Mouse (Mus musculus) macrophage (primary cell): ENCODE data around the gene Selp. TPM values are rescaled to one million over a fixed set of nuclear protein-coding genes. Genes with fewer than 3 reads are reported as not detected.
A peak's percentile ranks its signal among the peaks of the same experiment; 100 is the strongest.

Experiments
- H3K27ac ChIP-seq: fragments of 350-480 bp; formaldehyde crosslinking; 2 replicates; pipeline ENCODE4 v1.9.0; 2021
- H3K36me3 ChIP-seq: fragments of 350-480 bp; formaldehyde crosslinking; 2 replicates; pipeline ENCODE4 v1.9.0; 2021; ENCODE audit errors: inconsistent target
- H3K4me3 ChIP-seq: fragments of 350-480 bp; formaldehyde crosslinking; 2 replicates; pipeline ENCODE4 v1.9.0; 2021; ENCODE audit errors: inconsistent target
- H3K79me2 ChIP-seq: fragments of 350-480 bp; formaldehyde crosslinking; 2 replicates; pipeline ENCODE4 v1.9.0; 2021; ENCODE audit errors: inconsistent target
- whole genome bisulfite sequencing: methylation state at CpG from one replicate; pipeline ENCODE4 v1.1.7; 2026; ENCODE audit warnings: inconsistent platforms; ENCODE audit not compliant: missing documents; 5-methylcytosine and 5-hydroxymethylcytosine counted together
- polyA plus RNA-seq: library from polyadenylated mRNA; stranded (reverse); fragments of 250-400 nt; gene quantifications from 3 replicates; pipeline ENCODE4 v1.2.4, GENCODE M21; 2018; ENCODE audit warnings: inconsistent platforms
- total RNA-seq, 78 experiments: library from RNA; depleted of rRNA; stranded (reverse); fragments of 250-400 nt; gene quantifications; 1 replicate in 9 of 78; 2 replicates in 24 of 78; 3 replicates in 43 of 78; 4 replicates in 2 of 78; pipeline ENCODE4 v1.2.4; 2018; ENCODE audit warnings: inconsistent platforms in 56 of 78

The Selp gene
- total RNA-seq (2018; cell fraction: chromatin; rRNA removed), result 10 to 100 TPM in 1 of 26 experiments, 1 to 10 TPM in 4, under 1 TPM in 4, not detected in 17; 0.25 to 10.2 (median 1.3) TPM
- total RNA-seq (2018; cell fraction: cytosol; rRNA removed), result 1 to 10 TPM in 1 of 26 experiments, under 1 TPM in 24, not detected in 1; 0.03 to 3.7 (median 0.18) TPM
- total RNA-seq (2018; cell fraction: nucleus; rRNA removed), result 1 to 10 TPM in 7 of 26 experiments, under 1 TPM in 14, not detected in 5; 0.15 to 8.5 (median 0.40) TPM
- polyA plus RNA-seq, result 0.11 to 0.69 TPM (median 0.25 TPM) in 3 replicates

DNA sequence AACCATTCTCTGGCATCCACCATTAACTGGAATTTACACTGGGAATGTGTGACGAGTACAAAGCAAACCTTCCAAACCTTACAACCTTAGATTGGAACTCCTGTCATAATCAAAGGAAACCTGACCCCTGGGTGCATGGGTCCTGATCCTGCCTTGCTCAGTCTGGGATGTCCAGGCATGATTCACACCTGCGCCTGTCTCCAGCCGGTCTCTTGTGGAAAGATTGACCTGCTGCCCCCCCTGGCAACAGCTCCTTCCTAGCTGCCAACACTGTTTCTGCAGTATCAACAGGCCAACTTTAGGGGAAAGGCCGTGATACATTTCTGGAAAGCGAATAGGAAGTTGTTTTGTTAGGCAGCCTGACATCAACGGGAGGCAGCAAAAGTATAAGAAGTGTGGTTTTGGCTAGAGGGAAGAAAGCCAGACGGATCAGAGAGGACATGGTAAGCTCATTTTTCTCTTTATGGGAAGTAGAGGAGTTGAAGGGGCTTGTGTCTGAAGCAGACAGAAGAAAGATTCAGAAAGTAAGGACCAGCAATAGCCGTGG is at the start of gene Selp:
Selp (plus strand) TSS at position 318 of the 547 bp plus-strand sequence.
- no peaks in the 10 kb centered on the region for H3K79me2 ChIP-seq
- H3K4me3 ChIP-seq, result no peak within 1 kb of the TSS
- no peak within 1 kb of the TSS for H3K27ac ChIP-seq
- 40% methylated on average over 8 of the region's 8 CpGs for WGBS
- H3K36me3 ChIP-seq, result no peaks in the 10 kb centered on the region

DNA sequence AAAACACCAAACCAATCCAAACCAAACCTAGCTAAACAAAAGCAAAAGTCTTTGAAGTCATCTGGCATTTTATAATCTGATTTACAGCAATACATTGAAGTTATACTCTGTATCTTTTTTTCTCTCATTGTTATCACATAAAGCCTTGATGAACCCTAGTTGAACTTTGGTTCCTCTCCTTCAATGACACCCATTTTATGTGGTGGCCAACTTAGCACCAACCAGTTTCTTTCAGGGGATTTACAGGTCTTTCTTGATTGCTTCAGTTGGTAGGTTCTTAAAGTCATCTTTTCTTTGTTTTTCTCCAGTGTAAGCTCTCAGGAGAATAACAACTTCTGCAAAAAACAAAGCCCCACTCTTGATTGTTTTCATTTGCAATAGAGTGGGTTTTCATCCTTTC is 45.8 kb upstream of the Selp start:
- Histone ChIP-seq H3K4me3 (no peak overlapping the region), H3K27ac (no peak overlapping the region), H3K36me3 (no peaks in the 10 kb centered on the region), H3K79me2 (no peaks in the 10 kb centered on the region)

DNA sequence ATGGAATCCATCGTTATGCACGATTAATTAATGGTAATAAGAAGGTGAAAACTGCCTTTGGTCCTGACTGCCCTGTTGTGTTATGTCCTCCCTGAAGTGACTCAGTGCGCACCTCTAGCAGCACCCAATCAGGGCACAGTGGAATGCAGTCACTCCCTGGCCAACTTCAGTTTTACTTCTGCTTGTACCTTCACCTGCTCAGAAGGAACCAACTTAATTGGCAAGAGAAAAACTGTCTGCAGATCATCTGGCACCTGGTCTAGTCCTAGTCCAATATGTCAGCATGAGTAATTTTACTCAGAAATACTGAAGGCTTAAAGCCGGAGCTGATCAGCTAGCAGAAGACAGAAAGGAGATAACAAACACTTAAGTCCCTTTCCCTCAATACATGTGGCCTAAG is 44.6 kb upstream of the Selp start:
- no peak overlapping the region for H3K4me3 ChIP-seq
- no peaks in the 10 kb centered on the region for H3K36me3 ChIP-seq
- H3K27ac ChIP-seq, result no peak overlapping the region
- H3K79me2 ChIP-seq, result no peaks in the 10 kb centered on the region
- WGBS, result 96% methylated on average over 4 of the region's 4 CpGs

DNA sequence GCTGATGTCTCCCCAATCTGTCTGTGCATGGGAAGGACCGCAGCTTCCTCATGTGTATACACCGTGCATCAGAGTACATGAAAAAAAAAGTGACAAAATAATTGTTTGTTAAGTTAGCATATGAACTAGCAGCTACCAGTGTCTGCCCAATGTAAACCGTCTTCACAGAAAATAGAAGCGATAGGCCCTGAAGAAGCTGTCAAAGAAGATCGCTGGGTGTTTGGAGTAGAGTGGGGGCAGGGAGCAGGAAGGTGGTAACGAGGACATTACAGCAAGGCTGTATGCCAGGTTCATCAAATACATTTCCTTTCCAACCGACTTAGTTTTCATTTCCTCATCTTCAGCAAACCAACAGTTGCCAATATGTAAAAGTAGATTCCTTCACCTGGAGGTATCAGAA is 44.0 kb upstream of the Selp start:
- no peaks in the 10 kb centered on the region for H3K36me3 ChIP-seq
- H3K79me2 ChIP-seq, result no peaks in the 10 kb centered on the region
- no peak overlapping the region for H3K4me3 ChIP-seq
- no peak overlapping the region for H3K27ac ChIP-seq
- WGBS, result 20% methylated on average over 7 of the region's 7 CpGs

DNA sequence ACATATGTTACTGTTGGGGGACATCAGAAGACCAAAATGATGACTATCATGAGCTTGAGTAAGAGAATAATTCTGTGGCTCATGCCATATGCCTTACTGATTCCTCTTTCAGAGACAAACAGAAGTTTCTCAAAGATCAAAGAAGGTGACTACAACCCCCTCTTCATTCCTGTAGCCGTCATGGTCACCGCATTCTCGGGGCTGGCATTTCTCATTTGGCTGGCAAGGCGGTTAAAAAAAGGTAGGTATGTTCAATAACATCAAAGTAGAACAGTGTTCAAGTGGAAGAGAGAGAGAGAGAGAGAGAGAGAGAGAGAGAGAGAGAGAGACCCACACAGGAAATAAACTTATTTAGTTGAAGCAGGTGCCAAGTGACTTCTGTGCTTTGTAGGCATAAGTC is 43.1 kb upstream of the Selp start:
- Histone ChIP-seq H3K36me3 (no peaks in the 10 kb centered on the region), H3K79me2 (no peaks in the 10 kb centered on the region), H3K4me3 (no peak overlapping the region), H3K27ac (no peak overlapping the region)
- WGBS, result 94% methylated on average over 4 of the region's 4 CpGs

DNA sequence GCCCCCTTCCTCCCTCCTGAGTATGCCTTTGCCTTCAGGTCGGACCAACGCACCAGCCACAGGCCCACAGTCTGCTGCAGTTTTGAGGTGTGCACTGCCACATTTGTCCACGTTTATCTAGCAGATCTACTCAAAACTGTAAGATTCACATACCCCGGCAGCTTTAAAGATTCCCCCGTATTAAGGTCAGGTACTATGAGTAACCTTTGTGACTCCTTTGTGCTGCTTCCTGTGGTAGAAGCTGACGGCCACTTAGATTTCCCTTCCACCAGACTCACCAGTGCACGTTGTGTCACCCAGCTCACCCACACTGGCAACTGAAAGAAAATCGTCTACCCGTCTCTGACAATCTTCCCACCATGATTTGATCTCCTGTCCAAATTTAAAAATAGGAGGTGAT is 42.0 kb upstream of the Selp start:
- Histone ChIP-seq H3K4me3 (no peak overlapping the region), H3K79me2 (no peaks in the 10 kb centered on the region), H3K27ac (no peak overlapping the region), H3K36me3 (no peaks in the 10 kb centered on the region)
- 67% methylated on average over 9 of the region's 9 CpGs for WGBS

DNA sequence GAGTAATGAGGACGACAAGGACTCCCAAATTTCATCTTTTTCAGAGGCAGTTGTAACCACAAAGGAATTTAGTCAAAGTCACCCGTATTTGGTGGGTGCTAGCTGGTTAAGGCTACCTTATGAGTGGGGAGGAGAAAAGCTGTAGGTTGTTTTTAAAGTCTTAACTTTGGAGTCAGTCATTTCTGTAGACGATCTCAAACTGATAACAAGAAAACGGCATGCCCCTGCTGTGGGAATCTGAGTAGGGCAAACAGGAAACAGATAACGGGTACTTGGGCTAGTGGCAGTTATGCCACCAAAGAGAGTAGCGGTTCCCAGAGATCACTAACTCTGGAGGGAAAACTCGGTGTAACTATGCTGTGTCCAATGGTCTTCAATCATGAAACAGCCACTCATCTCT is 41.3 kb upstream of the Selp start:
- Histone ChIP-seq H3K36me3 (no peaks in the 10 kb centered on the region), H3K27ac (no peak overlapping the region), H3K79me2 (no peaks in the 10 kb centered on the region), H3K4me3 (no peak overlapping the region)
- WGBS, result 24% methylated on average over 7 of the region's 7 CpGs

DNA sequence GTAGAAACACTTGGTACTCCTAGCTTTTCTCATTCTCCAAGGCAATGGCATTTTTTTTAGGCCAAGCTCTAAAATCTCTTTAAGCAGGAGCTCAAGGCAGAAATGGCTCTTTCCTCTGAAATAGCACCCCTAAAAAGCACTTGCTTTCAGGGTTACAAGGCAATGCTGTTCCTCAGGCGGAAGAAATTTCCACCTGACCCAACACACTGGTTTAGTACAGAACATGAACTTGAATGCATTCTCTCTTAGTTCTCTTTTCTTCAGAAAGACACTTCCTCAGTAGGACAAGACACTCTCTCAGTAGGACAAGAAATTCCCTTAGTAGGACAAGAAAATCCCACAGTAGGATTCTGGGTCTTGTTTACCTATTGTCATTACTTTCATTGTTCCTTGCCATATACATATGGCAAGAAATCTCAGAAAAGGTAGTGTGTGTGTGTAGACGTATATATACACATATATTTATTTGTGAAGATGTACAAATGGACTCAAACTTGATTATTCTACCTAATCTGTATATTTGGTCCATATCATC is 40.4 kb upstream of the Selp start:
- Histone ChIP-seq H3K4me3 (no peak overlapping the region), H3K79me2 (no peaks in the 10 kb centered on the region), H3K36me3 (no peaks in the 10 kb centered on the region), H3K27ac (no peak overlapping the region)
- 87% methylated on average over 2 of the region's 2 CpGs for WGBS

DNA sequence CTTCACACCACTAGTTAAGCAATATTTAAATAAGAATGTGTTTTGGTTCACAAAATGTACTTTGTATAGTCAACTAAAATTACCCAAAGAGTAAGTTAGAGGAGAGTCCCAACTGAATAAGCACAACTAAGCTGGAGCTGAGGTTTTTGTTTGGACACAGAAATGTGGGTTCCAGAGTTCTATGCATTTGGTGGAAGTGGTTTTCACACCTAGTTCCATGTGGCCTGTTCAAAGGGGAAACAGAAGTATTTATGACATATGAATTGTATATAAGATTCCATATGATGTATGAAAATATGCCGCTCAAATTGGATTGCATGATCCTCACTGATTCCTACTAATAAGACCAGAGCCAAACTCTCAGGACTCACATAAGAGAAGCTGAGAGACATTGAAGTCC is 39.6 kb upstream of the Selp start:
- Histone ChIP-seq H3K79me2 (no peaks in the 10 kb centered on the region), H3K27ac (no peak overlapping the region), H3K4me3 (no peak overlapping the region), H3K36me3 (no peaks in the 10 kb centered on the region)
- 81% methylated on average over 1 of the region's 1 CpGs for WGBS

DNA sequence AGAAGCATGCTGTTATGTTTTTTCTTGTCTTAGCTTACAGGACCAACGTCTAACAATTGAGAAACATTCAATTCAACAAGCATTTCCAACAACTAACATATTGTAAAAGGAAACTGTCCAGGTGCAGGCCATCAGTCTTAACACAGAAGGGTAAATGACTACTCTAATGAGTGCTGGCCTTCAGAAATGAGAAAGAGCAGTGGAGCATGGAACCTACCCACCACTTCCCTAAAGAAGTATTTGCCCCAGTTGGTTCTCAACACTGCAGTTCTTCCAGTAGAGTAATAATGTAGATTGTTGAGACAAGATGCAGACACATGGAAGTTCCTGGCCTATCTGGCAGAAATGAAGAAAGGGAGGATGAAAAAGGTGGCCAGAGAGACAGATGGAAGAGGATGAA is 38.6 kb upstream of the Selp start:
- Histone ChIP-seq H3K27ac (no peak overlapping the region), H3K36me3 (no peaks in the 10 kb centered on the region), H3K79me2 (no peaks in the 10 kb centered on the region), H3K4me3 (no peak overlapping the region)
- 33% methylated on average over 1 of the region's 1 CpGs for WGBS

DNA sequence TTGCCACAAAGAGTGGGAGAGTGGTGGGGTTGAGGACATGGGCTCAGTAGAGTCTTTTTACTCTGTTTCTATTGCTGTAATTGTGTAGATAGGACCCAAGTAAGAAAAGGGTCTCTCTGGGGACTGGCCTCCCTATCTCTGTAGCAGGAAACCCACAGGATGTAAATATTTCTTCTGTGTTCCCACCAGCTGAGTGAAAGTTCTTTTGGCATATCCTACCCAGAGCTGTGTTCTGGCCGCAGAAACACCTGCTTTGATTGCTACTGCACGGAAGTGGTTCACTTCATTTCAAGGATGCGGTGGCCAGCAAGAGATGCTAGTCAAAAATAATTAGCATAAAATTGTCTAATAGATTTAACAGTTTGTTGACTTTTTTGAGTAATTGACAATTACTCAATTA is 38.0 kb upstream of the Selp start:
- Histone ChIP-seq H3K36me3 (no peaks in the 10 kb centered on the region), H3K79me2 (no peaks in the 10 kb centered on the region), H3K27ac (no peak overlapping the region), H3K4me3 (no peak overlapping the region)
- 64% methylated on average over 3 of the region's 3 CpGs for WGBS

DNA sequence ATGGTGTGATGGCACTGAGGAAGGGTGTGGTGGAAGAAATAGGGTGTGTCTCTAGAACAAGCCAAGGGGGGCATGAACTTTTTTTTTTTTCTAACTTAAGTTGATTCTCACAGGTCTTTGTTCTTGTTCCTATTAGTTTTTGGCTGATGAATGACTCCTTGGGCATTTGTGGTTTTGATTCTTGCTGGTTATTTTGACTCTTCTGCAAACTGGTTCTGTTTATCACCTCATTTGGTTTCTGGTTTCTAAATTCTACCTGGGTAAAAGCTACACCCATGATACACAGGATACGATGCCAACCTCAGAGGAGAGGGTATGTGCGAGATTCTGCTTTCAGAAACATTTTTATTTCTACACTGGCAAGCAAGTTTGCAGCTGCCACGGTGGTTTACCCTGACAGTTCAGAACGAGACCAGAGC is 36.7 kb upstream of the Selp start:
- no peak overlapping the region for H3K4me3 ChIP-seq
- no peak overlapping the region for H3K27ac ChIP-seq
- 44% methylated on average over 4 of the region's 4 CpGs for WGBS
- H3K36me3 ChIP-seq, result no peaks in the 10 kb centered on the region
- H3K79me2 ChIP-seq, result no peaks in the 10 kb centered on the region

DNA sequence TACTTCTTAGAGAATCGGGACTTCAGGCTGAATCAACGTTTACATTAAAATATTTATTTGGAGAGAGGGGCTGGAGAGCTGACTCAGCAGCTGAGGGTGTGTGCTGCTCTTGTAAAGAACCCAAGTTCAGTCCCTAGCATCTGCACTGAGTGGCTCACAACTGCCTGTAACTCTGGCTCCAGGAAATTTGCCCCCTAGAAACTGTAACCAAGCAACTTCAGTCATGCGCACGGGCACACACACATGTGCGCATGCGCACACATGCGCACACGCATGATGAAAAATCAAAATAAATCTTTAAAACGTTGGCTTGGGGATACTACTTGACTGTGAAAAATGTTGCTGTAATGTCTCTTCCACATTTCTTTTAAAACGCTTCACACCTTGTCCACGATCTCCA is 36.0 kb upstream of the Selp start:
- no peak overlapping the region for H3K4me3 ChIP-seq
- no peak overlapping the region for H3K27ac ChIP-seq
- 82% methylated on average over 11 of the region's 11 CpGs for WGBS
- no peaks in the 10 kb centered on the region for H3K36me3 ChIP-seq
- H3K79me2 ChIP-seq, result no peaks in the 10 kb centered on the region

DNA sequence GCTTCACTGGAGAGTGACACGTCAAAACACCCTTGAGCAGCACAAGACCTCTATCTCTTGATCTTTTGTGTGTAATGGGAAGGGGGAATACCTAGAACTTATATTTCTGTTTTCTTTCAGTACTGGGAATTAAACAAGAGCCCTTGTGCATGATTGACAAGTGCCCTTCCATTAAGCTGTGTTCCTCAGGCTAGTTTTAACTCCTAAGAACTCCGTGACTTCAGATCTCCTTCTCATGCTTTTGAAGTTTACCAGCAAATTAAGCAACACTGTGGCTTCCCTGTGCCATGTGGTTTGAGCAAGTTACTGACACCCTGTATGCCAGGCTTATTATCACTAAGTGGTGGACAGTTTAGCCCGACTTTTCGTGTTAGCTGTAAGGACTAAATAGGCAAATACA is 32.0 kb upstream of the Selp start:
- WGBS, result 56% methylated on average over 4 of the region's 4 CpGs
- Histone ChIP-seq H3K79me2 (no peaks in the 10 kb centered on the region), H3K27ac (no peak overlapping the region), H3K36me3 (no peaks in the 10 kb centered on the region), H3K4me3 (no peak overlapping the region)

DNA sequence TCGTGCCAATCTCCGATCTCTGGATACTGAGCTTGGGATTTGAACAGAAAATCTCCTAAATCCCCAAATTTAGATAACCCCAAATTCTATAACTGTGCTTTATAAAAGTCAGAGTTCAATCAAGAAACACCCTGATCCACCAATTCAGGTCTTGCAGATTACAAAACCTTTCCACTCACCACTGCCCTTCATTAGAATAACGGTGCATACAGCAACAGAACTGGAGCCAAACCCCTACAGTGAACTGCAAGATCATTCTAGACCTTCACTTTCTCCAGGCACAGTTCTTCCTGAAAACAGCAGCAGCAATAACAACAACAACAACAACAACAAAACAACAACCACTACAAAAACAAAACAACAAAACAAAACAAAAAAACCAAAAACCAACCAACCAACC is 28.3 kb upstream of the Selp start:
- Histone ChIP-seq H3K4me3 (no peak overlapping the region), H3K36me3 (no peaks in the 10 kb centered on the region), H3K27ac (peak overlapping the region; percentile 27; the same call in 1 of the 2 replicates), H3K79me2 (no peaks in the 10 kb centered on the region)
- WGBS, result 55% methylated on average over 3 of the region's 3 CpGs

DNA sequence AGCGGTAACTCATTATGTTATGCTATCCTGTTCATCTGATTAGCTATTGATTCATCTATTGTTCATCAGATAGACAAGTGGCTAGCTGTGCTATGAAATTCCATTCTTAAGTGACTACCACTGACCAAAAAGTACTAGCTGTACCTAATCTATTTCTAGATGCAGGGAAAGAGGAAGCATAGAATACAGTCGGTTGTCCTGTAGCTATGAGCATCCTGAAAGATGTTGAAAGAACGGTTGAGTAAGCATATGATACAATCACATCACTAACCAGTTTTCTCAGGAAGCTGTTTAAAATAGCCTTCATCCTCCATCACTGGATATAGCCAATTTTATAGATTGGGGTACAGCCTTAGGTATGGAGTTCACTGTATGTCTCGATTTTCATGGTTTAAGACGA is 27.2 kb upstream of the Selp start:
- Histone ChIP-seq H3K79me2 (no peaks in the 10 kb centered on the region), H3K27ac (peak overlapping the region; percentile 27), H3K36me3 (no peaks in the 10 kb centered on the region), H3K4me3 (no peak overlapping the region)
- 30% methylated on average over 5 of the region's 5 CpGs for WGBS
